Mouse (Mus musculus): Measurements from ENCODE around the gene Gm10643.

The Gm10643 gene

DNA sequence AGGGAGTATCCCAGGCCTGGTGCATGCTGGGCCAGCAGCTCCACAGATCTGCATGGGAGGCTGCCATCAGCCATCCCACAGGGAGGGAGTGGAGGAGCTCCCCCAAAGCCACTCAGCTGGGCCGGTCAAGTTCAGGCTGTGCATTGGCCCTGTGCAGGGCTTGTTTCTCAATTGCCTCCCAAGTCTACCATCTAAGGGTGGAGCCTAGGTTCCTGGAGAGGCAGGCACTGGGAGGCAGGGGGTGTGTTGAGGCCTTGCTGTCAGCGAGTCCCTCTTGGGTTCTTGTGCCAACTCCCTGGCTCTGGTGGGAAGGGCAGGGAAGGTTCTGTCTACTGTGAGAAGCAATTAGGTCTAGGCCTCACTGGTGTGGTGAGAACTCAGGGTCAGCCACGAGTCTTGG lies 7.0 kb upstream of the Gm10643 start:
- DNase-seq (ENCODE audit: low read depth), result no peak

GRCm38 (mm10) chr8:84070667-84071066 lies 5.7 kb upstream of the Gm10643 start:
- DNase-seq (ENCODE audit: low read depth), result no peak

GRCm38 (mm10) chr8:84070241-84070640 lies 5.3 kb upstream of the Gm10643 start:
- no peak for DNase-seq (ENCODE audit: low read depth)

DNA sequence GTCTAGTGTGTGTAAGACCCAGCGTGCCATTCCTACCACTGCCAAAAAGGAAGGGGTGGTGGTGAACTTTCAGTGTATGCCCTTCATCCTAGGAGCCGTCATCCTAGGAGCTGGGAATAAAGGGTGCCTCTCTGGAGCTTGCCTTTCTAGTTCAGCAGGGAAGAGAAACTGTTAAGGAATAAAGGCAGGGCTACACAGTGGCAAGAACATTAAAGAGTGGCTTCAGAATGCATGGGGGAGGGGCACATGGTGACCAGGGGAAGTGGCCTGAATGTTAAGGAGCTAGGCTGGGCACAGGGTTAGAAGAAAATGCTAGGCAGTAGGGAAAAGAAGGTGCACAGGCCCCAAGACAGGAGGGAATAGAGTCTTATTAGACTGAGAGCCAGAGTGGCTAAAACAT lies 4.8 kb upstream of the Gm10643 start:
- DNase-seq (ENCODE audit: low read depth), result no peak

GRCm38 (mm10) chr8:84069169-84069568 lies 4.2 kb upstream of the Gm10643 start:
- DNase-seq (ENCODE audit: low read depth), result no peak

DNA sequence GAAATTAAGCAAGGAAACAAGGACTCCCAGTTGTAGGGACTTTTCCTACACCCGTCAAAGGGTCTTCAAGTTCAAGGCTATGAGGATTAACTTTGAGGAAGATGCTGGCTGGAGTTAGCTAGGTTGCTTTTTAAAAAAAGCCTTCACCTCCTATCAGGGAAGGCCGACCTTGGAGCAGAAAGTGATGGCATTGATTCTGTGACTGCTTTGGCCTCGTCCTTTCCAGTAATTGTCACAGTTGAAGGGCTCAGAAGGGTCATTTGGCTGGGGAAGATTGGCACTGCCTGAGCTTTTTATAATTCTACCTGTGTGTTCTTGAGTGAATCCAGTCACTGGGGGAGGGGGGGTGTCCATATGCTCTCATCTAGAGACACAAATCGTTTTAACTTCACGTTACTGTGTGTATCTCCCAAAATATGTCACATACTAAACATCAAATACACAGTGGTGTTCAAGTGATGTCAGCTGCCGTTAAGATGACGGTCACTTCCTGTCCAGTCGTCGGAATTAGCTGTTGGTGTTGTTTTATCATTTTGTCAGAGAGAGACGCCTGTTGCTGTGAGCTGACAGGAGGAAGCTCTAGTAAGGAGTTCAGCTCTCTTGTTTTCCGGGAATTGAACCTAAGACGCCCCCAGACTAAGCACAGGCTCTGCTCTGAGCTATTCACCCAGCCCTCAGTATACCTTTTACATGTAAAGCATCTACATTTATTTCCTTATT lies 3.5 kb upstream of the Gm10643 start:
- DNase-seq (ENCODE audit: low read depth), result no peak

DNA sequence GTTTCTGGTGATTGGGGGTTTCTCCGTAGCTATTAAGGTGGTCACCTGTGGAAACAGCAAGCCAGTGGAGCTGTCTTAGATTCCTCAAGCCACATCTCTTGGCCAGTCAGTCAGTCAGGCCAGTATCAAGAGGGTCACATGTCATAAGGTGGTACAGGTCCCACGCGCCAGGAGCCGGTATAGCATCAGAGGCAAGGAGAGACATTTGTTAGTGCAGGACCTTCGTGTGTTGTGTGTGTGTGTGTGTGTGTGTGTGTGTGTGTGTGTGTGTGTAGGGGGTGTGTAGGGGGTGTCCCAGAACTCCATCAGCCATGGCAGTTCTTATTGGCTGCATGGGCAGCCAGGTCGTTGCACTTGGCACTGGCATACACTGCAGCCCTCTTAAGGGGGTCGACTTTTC lies 3.0 kb upstream of the Gm10643 start:
- no peak for DNase-seq (ENCODE audit: low read depth)

DNA sequence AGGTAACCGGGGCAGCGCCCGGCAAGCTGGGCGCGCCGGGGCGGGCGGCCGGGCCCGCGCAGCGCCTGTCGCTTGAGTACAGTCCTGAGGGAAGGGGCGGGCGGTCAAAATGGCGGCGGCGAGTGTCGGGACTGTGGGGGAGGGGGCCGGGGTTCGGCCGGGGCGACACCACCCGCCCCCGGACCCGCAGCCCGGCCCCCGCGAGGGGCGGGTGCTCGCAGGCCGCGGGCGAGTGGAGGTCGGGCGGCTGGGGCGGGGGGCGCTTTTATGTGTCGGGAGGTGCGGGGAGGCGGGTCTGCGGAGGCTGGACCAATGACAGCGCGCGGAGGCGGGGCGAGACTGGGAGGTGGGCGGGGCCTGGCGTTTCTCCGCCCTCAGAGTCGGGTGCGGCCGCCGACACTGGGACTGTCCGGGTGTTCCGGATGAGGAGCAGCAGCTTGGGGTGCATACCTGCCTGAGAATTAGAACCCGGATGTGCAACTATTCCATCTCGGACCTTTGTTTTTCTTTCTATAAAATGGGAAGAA lies 2.2 kb upstream of the Gm10643 start:
- DNase-seq (ENCODE audit: low read depth), result peak; percentile 77

DNA sequence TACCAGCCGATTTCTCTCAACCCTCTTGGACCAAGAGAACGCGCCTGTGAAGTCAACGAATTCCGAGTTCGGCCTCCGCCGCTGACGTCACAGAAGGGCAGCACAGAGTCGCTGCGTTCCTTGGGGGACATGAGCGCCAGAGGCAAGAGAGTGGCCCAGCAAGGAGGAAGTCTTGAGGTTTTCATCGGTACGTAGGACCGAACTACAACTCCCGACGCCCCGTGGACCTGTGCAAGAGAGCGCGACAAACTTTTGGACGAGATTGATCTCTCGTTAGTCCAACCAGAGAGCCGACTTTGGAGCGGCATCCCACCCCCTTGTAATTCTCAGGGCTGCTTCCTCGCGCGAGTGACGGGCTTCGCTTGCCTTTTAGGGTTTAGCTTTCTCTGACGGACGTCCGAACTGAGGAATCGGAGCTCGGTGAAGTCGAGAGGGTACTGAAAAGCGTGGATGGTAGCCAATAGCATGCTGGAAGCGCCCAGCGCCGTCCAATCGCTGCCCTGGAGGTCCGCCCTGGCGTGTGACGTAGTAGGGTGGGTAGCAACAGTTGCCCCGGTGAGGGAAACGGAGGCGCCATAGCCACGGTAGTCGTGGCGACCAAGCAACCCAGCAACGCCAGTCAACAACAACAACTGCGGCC lies 1.5 kb upstream of the Gm10643 start, which contains the start of gene Rfx1:
Gene Rfx1 (plus strand): TSS at position 544 of the 640 bp plus-strand sequence.
- DNase-seq (ENCODE audit: low read depth), result peak; percentile 99

DNA sequence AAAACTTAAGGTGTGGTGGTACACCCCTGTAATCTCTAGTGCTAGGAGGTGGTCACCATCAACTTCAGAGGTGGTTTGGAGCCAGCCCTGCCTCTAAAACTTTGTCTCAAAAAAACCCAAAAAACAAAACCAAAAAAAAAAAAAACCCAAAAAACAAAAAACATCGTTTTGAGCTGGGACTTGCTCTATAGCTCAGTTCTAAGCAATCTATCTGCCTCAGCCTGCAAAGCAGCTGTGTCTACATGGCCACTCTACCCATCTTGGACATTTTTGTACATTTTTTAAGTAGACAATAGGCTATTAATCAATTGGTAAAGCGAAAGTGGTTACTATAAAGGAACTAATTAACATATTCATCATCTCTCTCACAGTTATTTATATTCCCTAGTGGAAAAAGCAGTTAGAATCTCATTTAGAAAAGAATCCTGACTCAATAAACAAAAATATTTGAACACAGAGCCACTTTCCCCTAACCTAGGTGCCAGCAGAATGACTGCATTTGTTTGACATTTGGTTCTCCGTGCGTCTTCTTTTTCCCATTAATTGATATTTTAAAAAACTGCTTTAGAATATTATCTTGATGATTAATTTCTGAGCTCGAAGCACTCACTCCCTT lies 628 bp upstream of the Gm10643 start:
- DNase-seq (ENCODE audit: low read depth), result no peak

DNA sequence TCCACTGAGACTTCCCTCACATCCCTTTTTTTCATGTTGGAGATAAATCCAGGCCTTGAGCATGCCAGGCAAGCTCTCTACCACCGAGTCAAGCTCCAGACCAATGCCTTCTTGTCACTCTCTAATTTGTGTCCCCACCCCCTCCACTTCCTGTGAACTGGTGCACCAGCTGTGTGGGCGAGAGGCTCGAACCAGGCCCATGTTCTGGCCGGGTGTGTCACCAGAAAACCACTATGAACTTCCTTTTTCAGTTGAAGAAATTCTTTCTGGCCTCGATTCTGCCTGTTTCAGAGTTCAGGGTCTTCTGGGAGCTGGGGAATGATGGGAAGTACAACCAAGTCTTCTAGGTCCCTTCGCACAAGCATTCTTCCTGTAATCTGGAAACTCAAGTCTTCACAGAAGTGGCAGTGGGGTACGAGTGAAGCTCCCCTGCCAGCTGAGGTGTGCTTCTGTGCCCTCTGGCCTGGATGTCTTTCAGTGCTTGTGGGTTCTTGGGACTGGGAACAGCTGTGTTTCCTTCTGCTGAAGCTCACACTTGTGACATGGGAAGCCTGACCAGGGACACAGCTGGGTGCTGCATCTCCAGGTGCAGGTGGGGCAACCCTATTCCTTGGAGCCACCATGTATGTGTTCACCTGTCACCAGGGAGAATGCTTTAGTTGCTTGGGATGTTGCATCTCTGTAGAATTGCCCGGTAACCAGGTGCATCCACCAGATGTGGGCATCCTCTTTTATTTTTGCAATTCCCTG lies 901 bp downstream of the Gm10643 start:
- DNase-seq (ENCODE audit: low read depth), result no peak

GRCm38 (mm10) chr8:84060245-84060644 lies 4.7 kb downstream of the Gm10643 start:
- DNase-seq (ENCODE audit: low read depth), result no peak

GRCm38 (mm10) chr8:84059226-84059625 lies 5.7 kb downstream of the Gm10643 start:
- no peak for DNase-seq (ENCODE audit: low read depth)

GRCm38 (mm10) chr8:84057827-84058226 lies 7.1 kb downstream of the Gm10643 start:
- DNase-seq (ENCODE audit: low read depth), result no peak

DNA sequence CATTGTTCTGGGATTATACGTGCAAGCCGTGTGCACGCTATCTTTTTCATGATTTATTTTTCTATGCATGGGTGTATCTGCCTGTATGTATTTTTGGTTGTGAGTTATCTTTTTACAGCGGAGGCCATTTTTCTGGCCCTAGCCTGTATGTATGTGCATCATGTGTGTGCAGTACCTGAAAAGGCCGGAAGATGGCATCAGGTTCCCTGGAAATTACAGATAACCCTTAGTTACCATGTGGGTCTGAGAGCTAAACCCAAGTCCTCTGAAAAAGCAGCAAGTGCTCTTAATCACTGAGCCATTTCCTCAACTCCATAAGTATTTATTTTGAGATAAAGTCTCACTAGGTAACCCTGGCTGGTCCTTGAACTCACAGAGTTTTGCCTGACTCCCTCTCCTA lies 11.7 kb downstream of the Gm10643 start:
- no peak for DNase-seq (ENCODE audit: low read depth)

GRCm38 (mm10) chr8:84052746-84053145 lies 12.2 kb downstream of the Gm10643 start:
- DNase-seq (ENCODE audit: low read depth), result no peak

GRCm38 (mm10) chr8:84048171-84048570 lies 16.8 kb downstream of the Gm10643 start:
- DNase-seq (ENCODE audit: low read depth), result no peak

GRCm38 (mm10) chr8:84046505-84046904 lies 18.4 kb downstream of the Gm10643 start:
- no peak for DNase-seq (ENCODE audit: low read depth)

- DNase-seq (ENCODE audit: low read depth), result no peak
Observed at GRCm38 (mm10) chr8:84044900-84045299, 20.0 kb downstream of the Gm10643 start, which contains the start of gene Rln3. Rln3 (minus strand) TSS chr8:84045000.

DNA sequence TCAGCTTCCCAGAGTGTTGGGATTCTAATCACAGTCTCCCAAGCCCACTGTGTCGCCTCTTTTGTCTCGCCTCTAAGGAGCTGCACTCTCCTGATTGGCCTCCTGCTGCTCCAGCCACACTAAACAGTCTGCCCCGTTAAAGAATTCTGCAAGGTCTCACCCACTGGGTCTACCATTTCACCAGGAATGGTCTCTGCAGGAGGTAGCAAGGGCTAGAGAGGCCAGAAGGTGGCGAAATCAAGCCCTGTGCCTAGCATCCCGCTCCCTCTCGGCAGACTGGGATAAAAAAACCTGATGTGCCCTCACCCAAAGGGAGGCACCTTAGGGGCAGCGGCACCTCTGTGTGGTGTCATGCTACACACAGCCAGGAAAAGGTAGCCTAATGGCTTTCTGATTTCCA lies 20.8 kb downstream of the Gm10643 start:
- DNase-seq (ENCODE audit: low read depth), result no peak

DNA sequence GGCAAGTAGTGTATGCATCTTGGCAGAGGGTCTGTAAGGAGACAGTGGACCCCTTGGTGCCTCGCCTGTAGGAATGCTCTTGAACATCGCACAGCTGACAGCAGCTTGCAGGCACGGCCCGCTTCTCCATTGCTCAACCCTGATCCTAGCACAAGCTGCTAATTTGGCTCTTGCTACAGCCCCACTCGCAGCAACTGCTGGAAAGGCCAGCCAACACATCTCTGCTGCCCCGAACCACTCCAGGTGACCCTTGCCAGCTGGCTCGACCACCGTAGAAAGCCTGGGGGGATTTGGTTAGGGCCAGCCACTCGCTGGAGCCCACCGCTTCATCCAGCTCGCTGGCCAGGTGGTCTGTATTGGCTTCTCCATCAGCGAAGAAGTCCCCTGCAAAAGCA lies 22.0 kb downstream of the Gm10643 start:
- no peak for DNase-seq (ENCODE audit: low read depth)

Measured in c-Kit-positive CD71-positive TER-119-negative erythroid progenitor cells, embryonic 14.5 days (primary cell).